Mouse (Mus musculus) urinary bladder, postnatal 4 days (tissue): ENCODE data around the gene Gm11214.

Experiments used
- DNase-seq, 2 experiments: peaks; one replicate each; pipeline ENCODE4 v3.0.0; 2021 to 2022; ENCODE audit warnings: low spot score in 2 of 2

The Gm11214 gene

DNA sequence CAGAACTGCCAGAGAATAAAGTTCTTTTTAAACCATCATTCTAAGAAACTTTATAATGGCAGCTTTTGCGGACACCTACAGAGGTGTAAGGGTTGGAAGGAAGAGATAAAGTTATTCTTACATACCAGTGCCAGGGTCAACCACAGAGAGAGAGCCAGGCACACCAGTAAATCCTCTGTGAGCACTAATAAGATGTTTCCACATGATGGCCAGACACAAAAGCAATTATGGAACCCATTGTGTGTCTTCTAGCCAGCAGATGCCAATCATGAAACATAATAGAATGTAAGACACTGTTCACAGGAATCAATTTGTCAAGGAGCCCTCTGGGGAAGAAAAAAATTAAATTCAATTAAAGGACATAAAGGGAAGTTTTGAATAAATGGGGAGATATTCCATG is 1.8 kb downstream of the Gm11214 start:
- DNase-seq, result no peak

DNA sequence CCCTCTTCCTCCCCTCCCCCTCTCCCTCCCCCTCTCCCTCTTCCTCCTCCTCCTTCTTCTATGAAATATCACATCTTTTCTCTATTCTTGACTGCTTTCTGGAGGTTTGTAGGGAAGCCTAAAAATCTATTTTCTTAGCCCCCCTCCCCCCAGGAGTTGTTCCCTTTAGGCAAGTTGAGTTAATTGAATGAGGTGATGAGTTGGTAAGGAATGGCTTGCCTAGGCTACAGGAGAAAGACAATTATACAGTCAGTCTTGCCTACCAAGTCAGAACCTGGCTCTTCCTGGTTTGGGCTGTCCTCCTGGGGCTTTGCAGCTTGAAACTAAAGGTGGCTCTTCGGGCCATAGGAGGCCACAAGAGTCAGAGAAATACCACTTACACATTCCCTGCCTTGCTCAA is 3.4 kb downstream of the Gm11214 start:
- no peak for DNase-seq

DNA sequence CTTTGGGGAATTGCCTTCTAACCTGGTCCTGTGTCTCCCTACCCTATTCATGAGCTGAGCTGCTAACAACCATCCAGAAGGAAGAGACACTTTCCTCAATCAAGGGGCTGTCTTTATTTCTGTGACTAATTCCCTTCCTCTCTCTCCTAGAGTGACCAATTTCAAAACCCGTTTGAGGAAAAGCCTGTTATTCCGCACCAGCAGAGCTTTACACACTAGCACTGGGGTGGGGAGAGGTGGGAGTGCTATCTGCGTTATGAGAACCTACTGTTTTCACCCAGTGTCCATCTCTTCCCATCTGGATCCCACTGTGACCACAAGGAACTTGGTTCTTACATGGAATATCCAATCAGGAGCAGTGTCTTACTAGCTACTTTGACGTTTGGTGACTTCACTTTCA is 4.1 kb downstream of the Gm11214 start:
- DNase-seq, result no peak

DNA sequence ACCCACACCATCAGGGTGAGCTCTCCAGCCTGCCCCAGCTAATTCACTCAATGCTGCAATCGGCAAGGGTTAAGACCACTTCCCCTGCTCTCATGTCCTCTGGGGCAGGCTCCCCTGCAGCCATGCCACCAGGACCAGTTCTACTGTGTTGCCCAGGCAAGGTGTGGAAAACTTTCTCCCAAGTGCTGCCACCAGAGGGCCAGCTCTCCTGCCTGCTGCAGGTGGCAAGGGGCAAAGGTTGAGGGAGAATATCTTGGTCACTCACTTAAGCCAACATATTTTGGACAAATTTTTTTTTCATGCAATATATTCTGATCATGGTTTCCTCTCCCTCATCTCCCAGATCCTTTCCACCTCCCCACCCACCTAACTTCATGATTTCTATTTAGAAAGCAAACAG is 8.8 kb downstream of the Gm11214 start:
- no peak for DNase-seq

- DNase-seq, result no peak
These were observed 19.0 kb downstream of the Gm11214 start for GRCm38 (mm10) chr4:63643956-63644726.

DNA sequence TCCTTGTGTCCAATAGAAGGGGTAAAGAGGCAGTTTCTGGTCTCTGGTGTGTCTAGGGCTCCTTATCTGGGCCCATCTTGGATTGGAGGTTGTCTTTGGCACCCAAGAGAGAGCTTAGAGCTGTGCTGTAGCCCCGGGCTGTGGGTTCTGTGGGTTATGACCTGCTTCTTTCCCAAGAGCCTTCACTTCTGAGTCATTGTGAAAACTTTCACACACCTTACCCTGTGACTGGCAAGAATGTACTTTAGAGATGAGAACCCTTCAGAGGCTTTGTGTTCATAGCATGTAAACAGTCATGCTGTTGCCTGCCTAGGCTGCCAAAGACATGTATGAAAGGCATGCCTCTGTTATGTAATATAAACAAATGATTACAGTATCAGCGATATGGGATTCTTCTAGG is 23.3 kb downstream of the Gm11214 start:
- no peak for DNase-seq

DNA sequence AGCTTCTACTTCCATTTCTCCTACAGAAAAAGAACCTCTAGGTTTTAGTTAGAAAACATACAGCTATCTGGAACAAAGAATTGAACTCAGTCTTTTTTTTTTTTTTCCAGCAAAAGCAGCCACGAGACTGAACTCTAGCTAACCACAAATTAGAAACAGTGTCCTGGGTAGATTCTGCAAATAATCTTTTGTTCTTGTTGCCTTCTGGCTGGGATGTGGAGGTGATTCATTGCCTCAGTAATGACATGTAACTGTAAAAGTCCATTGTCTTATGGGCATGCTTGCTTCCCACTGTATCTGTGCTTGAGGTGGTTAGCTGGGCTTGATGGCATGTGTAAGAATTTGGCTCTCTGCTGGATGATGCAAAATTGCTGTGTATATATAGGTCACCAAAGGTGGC is 24.6 kb downstream of the Gm11214 start:
- no peak for DNase-seq

DNA sequence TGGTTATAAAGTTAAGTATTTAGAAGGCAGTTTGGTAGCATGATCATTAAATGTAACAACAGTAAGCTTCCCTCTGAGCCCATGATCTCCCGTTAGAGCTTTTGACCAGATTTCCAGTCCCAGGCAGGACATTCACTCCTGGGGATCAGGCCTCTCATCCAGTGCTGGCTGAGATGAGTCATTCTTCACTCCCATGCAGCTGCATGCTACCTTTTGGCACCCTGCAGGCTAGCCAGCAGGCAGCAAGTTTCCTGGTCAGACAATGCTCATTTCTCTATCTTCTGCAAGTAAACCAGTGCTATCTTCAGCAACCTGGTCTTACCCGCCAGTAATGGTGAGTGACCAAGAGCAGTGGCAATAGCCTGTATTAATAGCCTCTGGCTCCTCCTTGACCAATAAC is 30.0 kb downstream of the Gm11214 start:
- no peak for DNase-seq

DNA sequence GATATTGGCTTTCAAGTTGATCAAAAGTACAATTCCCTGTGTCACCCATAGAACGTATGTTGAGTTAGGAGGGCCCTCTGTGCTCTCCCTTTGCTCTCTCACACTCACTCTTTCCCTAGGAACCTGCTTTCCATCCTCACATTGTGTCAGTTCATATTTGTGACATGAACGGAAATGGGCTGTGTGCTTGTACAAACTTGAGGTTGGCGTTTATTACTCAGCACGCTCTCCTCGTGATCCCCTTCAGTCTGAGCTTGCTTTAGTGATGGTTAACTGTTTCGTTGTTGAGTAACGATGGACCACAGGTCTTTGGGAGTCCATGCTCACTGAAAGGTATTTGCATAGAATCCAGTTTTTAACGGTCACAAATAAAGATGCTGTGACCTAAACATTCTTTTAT is 36.1 kb downstream of the Gm11214 start:
- no peak for DNase-seq

DNA sequence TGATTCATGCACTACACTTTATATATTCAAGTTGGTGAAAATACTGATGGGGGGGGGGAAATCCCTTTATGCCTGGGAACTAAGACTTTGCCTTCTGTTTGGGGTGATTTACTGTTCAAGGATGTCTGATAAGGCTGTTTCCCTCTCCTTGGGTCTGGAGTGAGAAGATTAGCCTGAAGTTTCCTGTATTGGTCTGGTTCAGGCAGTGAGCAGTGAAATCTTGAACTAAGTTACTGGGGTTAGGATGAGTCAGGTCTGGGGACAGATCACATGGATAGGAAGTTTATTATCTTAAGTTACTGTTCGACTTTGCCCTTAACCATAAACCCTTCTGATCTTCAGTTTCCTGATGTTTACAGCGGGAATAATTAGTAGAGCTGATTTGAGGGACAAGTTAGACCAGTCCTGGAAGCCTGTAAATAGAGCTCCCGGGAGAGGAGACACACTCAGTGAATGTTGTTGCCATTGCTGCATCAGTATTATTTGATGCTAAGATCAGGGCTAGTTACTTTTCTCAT is 37.6 kb downstream of the Gm11214 start:
- no peak for DNase-seq

- no peak for DNase-seq
These were observed 40.8 kb downstream of the Gm11214 start, which contains the start of gene Tex48 for GRCm38 (mm10) chr4:63622378-63622835. Gene Tex48, minus strand, starts transcription at chr4:63622428.

- no peak for DNase-seq
These were observed 41.3 kb downstream of the Gm11214 start for GRCm38 (mm10) chr4:63621861-63622260.
